Mouse (Mus musculus) activated CD4-positive, CD25-positive, alpha-beta regulatory T cell, adult 4 months (primary cell): Measurements from ENCODE around the gene Slc39a13. TPM values are rescaled to one million over a fixed set of nuclear protein-coding genes. Genes with fewer than 3 reads are reported as not detected.
"Not testable (repeated sequence)": the region's sequence is repeated elsewhere in the genome, so short reads cannot be mapped to it uniquely, and the experiment has no call there.

Experiments used
- ATAC-seq: one replicate; pipeline ENCODE4 v1.8.0; 2017
- polyA plus RNA-seq, 2 experiments: library from polyadenylated mRNA; unstranded; fragments of 100-300 nt; shearing (Covaris generic); gene quantifications; one replicate each; pipeline ENCODE4 v1.2.1; 2017

The Slc39a13 gene
- polyA plus RNA-seq, 2 experiments from 2014 or later = 15.6 to 21.8 TPM

DNA sequence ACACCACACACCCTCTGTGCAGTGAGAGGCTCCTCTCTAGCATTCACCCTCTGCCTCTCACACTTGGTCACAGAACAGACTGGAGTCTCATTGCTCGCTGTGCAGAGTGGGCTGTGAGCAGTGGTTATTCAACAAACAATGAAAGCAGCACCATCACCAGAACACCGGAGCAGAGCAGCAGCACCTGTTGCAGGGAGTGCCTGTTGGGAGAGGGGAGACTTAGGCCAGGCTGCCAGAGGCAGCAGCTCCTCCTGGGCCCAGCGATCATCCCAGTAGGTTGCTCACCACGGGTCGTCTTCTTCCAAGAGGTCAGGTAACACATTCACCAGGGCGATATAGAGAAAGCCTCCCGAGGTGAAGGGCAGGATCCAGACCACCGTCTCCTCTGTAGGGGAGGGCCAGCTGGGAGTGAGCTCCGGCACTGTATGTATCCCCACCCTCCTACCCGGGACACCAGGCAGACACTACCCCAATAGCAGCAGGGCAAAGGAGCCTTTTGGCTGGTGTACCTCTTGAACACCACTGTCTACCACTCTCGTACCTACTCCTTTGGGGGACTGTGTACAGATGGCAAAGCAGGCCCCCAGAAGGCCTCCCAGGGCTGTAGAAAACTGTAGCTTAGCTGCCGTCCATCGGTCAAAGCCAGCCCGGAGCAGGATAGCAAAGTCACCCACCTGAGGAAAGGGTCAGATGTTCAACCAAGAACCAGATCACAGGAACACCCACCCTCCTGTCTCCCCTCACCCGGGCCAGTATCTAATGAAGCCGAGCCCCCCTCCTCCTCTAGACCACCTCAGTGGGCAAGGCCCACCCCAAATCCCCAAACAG, 7.2 kb downstream of the Slc39a13 start:
- no peak for ATAC-seq

DNA sequence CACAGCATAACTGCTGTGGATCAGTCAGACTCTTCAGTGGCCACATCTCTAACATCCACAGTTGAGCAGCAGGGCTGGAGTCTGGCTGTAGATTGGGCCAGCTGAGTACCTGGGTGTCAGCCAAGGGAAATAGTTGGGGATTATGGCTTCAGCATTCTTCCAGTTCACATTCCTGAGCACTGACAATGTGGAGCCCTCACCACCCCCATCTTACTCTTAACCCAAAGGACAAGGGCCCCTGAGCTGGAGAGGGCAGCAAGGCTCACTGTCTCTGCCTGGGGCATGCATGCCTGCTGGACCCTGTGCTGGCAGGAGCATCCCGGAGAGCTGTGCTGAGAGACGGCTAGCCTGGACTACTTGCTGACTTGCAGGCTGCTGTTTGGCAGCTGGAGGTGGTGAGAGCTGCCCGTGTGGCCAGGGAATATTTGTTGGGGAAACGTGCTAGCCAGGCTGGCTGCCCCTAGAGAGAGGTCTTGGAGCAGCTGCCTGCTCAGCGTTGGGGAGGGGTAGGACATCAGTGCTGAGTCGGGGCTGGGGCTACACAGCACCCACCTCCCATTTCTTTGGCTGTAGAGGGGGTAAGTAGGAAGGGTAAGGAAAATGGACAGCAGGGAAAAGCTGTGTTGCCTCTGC, 8.3 kb downstream of the Slc39a13 start:
- no peak for ATAC-seq

DNA sequence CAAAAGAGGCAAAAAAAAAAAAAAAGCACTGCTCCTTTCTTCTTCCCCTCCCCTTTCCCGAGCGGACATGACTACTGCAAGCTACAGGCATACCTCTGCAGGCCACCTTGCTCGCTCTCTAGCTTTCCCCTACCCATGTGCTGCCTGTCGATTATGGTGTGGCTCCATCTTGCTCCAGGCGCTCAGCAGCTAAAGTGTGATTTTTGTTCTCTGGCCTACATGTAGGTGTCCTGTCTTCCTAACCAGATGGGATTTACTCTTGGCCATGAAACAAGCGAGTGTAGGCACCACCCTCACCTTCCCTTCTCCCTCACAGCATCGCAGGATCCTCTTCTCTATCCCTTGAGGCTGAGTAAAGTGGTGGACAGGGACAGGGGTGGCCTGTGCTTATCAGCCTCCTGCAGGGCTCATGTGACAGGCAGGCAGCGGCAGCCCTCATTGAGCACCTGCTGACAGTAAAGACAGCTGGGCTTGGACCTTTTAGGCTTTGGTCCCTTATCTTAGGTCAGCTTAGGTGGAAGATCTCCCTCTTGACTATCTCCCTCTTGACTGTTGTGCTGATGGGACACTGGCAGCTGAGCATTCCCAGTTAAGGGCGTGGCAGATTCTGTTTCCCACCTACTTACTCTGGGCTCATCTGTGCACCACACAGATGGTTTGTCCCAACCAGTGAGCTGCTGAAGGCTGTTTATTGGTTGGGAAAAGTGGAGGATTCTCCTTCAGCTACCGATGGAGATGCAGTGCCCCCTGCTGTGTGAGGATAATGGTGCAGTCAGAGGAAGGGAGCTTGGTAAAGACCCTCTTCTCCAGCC, 9.5 kb downstream of the Slc39a13 start:
- no peak for ATAC-seq

DNA sequence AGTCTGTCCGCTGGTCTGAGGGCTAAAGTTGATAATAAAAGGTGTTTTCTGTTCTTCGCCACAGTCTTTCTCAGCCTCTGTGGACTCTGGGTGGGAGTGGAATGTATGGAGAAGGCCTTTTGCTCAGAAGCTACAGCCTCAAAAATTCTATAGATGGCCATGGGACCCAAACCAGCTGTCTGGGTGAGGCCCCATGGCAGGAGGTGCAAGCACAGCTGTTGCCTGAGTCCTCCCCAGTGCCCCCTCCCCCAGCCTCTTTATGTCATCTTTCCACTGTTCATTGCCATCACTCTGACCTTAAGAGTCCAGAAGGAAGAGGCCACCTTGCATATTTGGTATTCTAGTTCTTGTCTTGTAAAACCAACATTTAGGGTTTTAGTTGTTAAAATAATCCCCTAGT, 10.8 kb downstream of the Slc39a13 start:
- no peak for ATAC-seq

DNA sequence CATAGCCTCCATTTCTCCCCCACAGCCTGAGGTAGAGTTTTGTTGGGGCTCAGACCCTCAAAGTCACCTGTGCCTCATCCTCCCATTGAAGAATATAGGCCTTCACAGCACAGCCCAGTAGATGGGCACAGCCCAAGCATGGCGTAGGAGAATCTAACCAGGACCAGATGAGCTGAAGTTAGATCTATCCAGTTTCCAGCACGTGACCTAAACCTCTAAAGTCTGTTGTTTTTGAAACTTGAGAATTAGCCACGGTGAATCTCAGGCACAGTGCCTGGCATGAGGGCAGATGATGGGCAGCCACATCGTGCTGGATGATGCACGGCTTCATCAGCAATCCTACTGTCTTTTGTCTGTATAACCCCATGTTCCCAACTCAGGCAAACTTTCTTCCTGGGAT, 11.8 kb downstream of the Slc39a13 start:
- ATAC-seq = no peak

DNA sequence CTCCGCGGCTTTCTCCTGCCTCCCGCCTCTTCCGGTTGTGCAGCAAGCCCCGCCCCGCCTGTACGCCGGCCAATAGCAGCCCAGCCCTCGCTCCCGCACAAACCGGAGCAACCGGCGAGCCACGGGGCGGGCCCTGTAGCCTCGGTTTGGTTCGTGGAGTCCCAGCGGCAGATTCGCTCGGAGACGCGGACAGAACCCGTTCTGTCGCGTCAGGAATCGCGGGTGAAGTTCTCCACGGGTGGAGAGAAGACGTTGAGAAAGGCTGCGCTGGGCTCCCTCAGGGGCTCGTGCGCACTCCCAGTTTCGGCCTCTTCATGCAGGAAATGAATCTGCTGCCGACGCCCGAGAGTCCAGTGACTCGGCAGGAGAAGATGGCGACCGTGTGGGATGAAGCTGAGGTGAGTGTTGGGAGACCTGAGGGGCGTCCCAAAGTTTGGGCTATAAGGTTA, 16.3 kb downstream of the Slc39a13 start, which contains the start of gene Psmc3:
Gene Psmc3, plus strand, starts transcription at position 76 of the 449 bp plus-strand sequence.
- peak; percentile 94 for ATAC-seq

DNA sequence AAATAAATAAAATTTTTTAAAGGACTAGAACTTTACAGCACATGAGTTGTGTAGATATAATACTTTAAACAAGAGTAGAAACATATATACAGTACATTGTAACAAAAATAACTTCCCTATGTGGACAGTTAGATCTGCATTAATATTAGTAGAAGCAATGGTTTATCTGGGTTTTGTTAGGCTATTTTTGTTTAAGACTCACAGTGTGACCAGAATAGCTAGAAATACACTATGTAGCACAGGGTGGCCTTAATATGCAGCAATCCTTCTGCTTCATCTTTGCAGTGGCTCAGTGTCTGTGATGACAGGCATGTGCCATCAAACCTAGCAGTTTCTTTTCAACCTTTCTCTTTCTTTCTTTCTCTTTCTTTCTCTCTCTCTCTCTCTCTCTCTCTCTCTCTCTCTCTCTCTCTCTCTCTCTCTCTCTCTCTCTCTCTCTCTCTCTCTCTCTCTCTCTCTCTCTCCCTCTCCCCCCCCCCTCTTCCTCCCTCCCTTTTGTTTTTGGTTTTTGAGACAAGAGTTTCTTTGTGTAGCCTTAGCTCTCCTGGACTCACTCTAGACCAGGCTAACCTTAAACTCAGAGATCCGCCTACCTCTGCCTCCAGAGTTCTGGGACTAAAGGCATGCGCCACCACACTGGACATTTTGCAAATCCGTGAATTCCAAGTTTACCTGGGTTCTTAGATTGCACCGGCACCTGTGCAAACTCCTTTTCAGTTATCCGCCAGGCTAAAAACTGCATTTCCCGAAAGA, 16.9 kb downstream of the Slc39a13 start:
- ATAC-seq = peak; percentile 16

DNA sequence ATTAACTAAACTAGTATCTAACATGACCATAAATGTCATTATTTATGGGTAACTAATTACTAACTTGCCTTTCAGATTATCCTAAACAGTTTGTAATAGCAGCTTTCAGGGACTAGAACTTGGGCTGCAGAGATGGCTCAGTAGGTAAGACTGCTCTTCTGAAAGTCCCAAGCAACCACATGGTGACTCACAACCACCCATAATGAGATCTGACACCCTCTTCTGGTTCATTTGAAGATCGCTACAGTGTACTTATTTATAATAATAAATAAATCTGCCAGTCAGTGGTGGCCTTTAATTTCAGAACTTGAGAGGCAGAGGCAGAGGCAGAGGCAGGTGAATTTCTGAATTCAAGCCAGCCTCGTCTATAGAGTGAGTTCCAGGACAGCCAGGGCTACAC, 17.5 kb downstream of the Slc39a13 start:
- ATAC-seq = peak; percentile 22

DNA sequence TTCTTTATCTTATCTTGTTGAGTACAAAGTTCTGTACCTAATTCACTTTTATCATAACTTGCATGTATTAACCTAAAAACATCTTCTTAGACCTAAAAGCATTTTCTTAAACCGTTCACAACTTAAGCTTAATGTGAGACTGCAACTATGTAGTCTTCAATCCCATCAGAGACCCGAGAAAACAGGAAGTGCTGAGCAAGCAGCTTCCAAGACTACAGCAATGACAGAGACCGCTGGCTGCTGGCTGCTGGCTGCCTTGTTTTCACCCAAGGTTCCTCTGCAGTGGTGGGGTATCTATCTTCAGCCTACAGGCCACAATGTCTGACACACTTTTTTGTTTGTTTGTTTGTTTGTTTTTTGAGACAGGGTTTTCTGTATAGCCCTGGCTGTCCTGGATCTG, 18.3 kb downstream of the Slc39a13 start:
- ATAC-seq = no peak

DNA sequence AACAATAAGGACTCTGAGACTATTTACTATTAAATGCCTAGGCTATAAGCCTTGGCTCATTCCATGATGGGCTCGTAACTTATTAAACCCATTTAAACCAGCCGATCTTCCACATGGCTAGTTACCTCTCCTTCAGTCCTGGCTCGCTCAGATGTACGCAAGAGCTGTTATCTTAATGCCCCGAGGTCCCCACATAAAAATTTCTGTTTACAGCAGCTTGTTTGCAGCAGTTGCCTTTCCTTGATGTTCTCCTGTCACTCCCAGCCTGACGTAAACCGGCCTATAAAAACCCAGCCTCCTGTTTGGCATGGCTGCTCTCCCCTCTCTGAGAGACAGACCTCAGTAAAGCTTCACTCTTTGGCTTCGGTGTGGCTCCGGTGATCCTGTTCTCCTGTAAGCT, 22.9 kb downstream of the Slc39a13 start:
- ATAC-seq = no peak

DNA sequence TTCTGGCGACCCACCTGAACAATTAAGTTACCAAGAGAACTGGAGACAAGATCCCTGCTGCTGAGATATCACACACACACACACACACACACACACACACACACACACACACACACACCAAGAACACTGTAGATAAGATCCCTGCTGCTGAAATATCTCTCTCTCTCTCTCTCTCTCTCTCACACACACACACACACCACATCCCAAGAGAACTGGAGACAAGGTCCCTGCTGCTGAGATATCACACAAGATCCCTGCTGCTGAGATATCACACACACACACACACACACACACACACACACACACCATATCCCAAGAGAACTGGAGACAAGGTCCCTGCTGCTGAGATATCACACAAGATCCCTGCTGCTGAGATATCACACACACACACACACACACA, 24.4 kb downstream of the Slc39a13 start:
- ATAC-seq = not testable (repeated sequence)

DNA sequence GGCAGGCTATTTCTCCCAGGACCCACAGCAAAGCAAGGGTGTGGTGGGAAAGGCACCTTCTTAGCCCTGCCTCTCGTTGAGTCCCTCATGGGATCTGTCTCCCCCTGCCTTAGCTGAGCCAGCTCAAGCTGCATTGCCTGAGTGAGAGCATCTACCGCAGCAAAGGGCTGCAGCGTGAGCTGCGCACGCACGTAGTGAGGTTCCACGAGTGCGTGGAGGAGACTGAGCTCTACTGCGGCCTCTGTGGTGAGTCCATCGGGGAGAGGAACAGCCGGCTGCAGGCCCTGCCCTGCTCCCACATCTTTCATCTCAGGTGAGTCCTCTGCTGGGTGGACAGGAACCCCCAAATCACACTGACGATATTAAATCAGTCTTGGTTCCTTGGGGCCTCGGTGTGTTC, 25.5 kb downstream of the Slc39a13 start:
- no peak for ATAC-seq

DNA sequence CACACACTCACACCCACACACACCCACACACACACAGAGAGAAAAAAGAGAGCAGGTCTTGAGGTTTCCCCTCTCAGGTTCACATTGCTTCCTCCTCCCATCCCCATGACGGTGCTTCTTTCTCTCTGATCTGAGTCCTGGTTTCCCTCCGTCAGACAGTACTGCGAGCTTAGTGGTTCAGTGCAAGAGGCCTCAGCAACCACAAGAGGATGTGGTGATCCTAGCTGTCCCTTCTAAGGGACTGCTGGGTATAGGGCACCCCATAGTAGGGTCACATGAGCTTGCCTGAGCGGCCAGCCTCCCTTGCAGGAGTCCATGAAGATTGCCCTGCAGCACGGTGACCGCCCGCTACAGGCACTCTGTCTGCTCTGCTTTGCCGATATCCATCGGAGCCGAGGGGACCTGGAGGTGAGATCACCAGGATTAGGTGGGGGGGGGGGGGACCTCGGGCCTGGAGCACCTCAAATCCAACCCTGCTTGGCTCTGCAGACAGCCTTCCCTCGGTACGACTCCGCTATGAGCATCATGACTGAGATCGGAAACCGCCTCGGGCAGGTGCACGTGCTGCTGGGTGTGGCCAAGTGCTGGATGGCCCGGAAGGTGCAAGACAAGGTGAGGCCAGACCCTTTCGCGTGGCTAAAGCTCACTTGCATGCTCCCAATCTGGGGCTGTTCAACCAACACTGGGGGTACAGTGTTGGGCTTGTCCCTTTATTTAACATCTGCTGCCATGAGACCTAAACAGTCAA, 27.4 kb downstream of the Slc39a13 start:
- ATAC-seq = peak; percentile 98

DNA sequence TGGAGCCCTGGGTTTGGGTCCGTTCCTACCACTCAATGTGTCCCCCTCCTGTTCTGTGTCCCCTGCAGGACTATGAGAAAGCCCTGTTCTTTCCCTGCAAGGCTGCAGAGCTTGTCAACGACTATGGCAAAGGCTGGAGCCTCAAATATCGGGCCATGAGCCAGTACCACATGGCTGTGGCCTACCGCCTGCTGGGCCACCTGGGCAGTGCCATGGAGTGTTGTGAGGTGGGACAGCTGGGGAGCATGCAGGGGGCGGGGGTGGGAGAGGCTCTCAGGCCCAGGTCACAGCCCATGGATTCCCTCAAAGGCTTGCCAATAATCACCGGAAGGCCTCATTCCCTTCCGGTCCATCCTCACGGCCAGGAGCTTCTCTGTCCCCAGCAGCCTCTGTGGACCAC, 28.4 kb downstream of the Slc39a13 start:
- ATAC-seq = no peak

DNA sequence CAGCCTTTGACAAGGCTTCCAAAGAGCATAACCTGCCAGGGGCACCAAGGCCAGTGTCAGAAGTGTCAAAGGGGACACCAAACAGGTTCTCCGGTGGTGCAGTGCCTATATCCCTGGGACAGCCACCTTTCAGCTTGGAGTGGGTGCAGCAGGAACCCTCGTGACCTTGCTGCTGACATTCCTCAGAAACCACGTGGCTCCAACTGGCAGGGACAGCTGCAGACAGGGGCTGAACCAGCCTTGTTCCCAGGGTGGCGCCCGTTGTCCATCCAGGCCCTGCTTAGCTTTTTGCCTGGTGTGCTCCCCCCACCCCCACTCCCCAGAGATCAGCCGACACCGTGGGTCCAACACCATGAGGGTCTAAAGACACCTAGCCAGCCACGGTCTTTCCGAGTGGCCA, 34.8 kb downstream of the Slc39a13 start, which contains the start of gene Rapsn:
Gene Rapsn, plus strand, starts transcription at position 236 of the 400 bp plus-strand sequence.
- ATAC-seq = no peak

DNA sequence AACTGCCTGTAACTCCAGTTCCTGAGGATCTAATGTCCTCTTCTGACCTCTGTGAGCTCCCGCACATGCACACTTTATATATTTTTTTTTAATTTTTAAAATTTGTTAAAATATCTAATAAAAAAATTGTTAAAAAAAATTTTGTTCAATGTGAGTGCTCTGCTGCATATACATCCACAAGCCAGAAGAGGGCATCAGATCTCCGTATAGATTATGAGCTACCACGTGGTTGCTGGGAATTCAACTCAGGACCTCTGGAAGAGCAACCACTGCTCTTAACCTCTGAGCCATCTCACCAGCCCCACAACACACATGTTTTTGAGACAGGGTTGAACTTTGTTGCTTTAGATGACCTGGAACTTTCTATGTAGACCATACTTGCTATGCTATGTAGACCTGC, 37.2 kb downstream of the Slc39a13 start:
- no peak for ATAC-seq

DNA sequence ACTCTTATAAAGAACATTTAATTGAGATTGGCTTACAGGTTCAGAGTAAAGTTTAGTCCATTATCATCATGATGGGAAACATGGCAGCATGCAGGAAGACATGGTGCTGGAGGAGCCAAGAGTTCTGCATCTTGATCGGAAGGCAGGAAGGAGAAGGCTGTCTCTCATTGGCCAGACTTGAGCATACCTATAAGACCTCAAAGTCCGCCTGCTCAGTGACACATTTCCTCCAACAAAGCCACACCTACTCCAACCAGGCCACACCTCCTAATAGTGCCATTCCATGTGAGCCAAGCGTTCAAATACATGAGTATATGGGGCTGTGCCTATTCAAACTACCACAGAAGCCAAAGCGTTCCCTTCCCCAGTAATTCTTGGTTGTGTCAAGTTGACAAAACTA, 39.0 kb downstream of the Slc39a13 start:
- ATAC-seq = no peak

DNA sequence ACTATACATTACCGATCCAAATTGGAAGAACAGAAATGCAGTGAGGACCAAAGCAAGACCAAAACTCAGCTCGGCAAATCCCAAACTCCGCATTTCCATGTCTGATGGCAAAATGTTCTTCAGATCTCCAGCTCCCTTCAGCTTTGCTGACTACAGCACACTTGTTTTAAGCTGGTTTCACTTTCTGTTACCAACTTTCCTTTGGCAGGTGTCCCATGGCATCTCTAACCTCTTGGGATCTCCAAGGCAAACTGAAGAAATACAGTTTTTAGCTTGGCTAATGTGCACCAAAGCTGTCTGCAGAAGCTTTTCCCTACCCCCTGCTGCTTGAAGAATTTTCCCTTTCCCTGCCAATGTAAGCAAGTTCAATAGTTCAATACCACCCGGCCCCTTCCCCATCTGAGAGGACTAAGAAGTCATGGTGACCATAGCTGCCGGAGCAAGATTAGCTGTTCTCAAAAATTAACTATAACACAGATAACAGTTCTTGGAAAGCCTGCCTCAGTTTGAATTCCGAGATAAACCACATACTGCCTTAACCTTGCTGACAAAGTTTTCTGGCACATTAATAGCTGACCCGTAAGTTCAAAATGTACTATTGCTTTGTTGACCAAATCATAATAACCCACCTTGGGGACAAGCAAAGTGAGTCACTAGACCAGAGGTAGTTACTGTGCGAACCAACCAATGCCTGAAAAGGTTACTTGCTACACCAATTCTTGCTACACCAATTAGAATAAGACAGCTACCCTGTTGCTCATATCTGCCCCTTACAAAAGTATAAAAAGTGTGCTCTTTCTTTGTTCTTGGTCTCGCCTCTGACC, 42.6 kb downstream of the Slc39a13 start:
- no peak for ATAC-seq

DNA sequence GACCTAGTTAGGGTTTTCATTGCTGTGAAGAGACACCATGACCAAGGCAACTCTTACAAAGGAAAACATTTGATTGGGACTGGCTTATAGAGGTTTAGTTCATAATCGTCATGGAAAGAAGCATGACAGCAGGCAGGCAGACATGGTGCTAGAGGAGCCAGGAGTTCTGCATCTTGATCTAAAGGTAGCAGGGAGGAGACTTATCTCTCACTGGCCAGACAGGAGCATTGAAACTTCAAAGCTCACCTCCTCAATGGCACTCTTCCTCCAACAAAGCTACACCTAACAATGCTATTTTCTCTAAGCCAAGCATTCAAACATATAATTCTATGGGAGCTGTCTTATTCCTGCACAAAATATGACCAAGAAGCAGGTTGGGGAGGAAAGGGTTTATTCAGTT, 43.7 kb downstream of the Slc39a13 start:
- no peak for ATAC-seq

DNA sequence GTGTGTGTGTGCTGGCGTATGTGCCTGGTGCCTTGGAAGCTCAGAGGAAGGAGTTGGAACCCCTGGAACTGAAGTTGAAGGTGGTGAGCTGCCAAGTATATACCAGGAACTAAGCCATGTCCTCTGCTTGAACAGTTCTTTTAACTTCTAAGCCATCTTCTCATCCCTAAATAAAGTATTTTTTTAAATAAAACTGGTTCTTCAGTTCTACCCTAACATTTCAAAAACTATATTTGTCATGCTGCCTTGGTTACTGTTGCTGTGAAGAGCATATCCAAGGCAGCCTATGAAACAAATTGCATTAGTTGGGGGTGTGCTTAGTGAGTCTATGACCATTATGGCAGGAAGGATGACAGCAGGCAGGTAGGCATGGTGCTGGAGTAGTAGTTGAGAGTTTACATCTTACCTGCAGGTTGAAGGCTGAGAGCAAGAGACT, 45.1 kb downstream of the Slc39a13 start:
- ATAC-seq = no peak

DNA sequence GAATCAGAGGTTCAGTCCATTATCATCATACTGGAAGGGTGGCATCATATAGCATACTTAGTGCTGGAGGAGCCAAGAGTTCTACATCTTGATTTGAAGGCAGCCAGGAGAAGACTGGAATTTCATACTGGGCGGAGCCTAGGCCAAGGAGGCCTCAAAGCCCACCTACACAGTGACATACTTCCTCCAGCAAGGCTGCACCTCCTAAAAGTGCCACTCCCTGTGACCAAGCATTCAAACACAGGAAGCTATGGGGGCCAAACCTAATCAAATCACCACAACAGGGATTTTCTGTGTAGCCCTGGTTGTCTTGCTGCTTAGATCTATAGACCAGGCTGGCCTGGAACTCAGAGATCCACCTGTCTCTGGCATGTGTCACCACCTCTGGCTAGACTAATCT, 46.3 kb downstream of the Slc39a13 start:
- no peak for ATAC-seq
